Mouse (Mus musculus) heart, embryonic 11.5 days (tissue): ENCODE results near the gene Vasn. TPM values are rescaled to one million over a fixed set of nuclear protein-coding genes. Genes with fewer than 3 reads are reported as not detected.
A peak's percentile ranks its signal among the peaks of the same experiment; 100 is the strongest.

Source experiments
- ATAC-seq: fragments of 200-750 bp; cut with Nextera tagmentation; replicated peaks from 2 replicates; pipeline ENCODE4 v1.8.0; 2017; ENCODE audit warnings: moderate library complexity; ENCODE audit not compliant: insufficient number of reproducible peaks, low FRiP score, low TSS enrichment
- H3K27ac ChIP-seq: fragments of 300-500 bp; sonication (generic); 2 replicates; pipeline ENCODE4 v1.5.1; 2014; ENCODE audit warnings: mild to moderate bottlenecking, low read depth, low read length
- H3K27me3 ChIP-seq: fragments of 300-500 bp; sonication (generic); 2 replicates; pipeline ENCODE4 v1.6.1; 2014; ENCODE audit warnings: mild to moderate bottlenecking, low read length, mixed read lengths; ENCODE audit not compliant: control insufficient read depth, insufficient read depth
- H3K36me3 ChIP-seq: fragments of 300-500 bp; sonication (generic); 2 replicates; pipeline ENCODE4 v1.6.1; 2014; ENCODE audit warnings: mild to moderate bottlenecking, low read length, moderate library complexity, mixed read lengths; ENCODE audit not compliant: control insufficient read depth, insufficient read depth
- H3K4me1 ChIP-seq: fragments of 300-500 bp; sonication (generic); 2 replicates; pipeline ENCODE4 v1.6.1; 2014; ENCODE audit warnings: low read length; ENCODE audit not compliant: control insufficient read depth, insufficient read depth
- H3K4me2 ChIP-seq: fragments of 300-500 bp; sonication (generic); 2 replicates; pipeline ENCODE4 v1.6.1; 2014; ENCODE audit warnings: mild to moderate bottlenecking, moderate library complexity
- H3K4me3 ChIP-seq: fragments of 300-500 bp; sonication (generic); 2 replicates; pipeline ENCODE4 v1.5.1; 2014; ENCODE audit warnings: low read depth, low read length
- H3K9ac ChIP-seq: fragments of 300-500 bp; sonication (generic); 2 replicates; pipeline ENCODE4 v1.6.1; 2014; ENCODE audit warnings: mild to moderate bottlenecking, low read depth, low read length, moderate library complexity
- H3K9me3 ChIP-seq: fragments of 300-500 bp; sonication (generic); replicated peaks from 2 replicates; pipeline ENCODE4 v1.6.1; 2016; ENCODE audit warnings: low read length; ENCODE audit not compliant: control insufficient read depth
- WGBS: fragments of 180-500 bp; shearing (Covaris S2); extraction: QIAGEN DNeasy Blood & Tissue Kit; methylation state at CpG from one replicate; pipeline ENCODE4 v1.1.7; 2014; ENCODE audit not compliant: insufficient replicate concordance; 5-methylcytosine and 5-hydroxymethylcytosine counted together
- polyA plus RNA-seq: library from polyadenylated mRNA; unstranded; fragments of >200 nt; fragmentation: Nextera tagmentation; extraction: Ambion mirVana; gene quantifications from 2 replicates; pipeline ENCODE4 v1.2.1, GENCODE M21; 2014

Gene Vasn
- 9.5 and 10.6 TPM in 2 replicates for polyA plus RNA-seq

DNA sequence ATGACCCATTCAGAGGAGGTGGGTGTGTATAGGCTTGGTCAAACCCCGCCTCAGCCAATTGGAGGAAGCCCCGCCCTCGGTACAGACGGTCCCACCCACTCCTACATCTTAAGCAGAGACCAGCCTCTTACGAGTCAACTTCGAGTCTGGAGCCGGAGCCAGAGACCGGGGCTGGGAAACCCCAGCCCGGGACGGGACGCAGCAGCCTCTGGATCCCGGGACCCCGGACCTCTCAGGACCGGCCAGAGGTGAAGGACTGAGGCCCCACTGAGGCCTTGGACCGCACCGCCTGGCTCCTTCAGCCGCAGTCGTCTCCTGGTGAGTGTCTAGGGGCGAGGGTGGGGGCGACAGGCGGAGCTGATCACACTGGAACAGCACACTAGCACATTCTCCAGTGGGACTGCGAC is at the start of gene Vasn, which contains the start of gene Dnaja3:
Gene Vasn (plus strand): TSS at position 111 of the 407 bp plus-strand sequence.
Gene Dnaja3 (plus strand): TSS at position 159 of the 407 bp plus-strand sequence.
- H3K9ac ChIP-seq = peak within 1 kb of the TSS; percentile 87
- peak; percentile 89 for ATAC-seq
- no peaks in the 10 kb centered on the region; the same call in 1 of the 2 replicates for H3K36me3 ChIP-seq
- H3K27me3 ChIP-seq = no peaks in the 10 kb centered on the region
- peak within 1 kb of the TSS; percentile 92 for H3K4me2 ChIP-seq
- H3K4me3 ChIP-seq = peak within 1 kb of the TSS; percentile 78
- peak within 1 kb of the TSS; percentile 89 for H3K27ac ChIP-seq
- H3K4me1 ChIP-seq = peaks cover 58% of the 10 kb centered on the region
- no peaks in the 10 kb centered on the region for H3K9me3 ChIP-seq
- WGBS = under 1% methylated on average over 22 of the region's 22 CpGs

- no peak overlapping the region for H3K27ac ChIP-seq
- H3K4me1 ChIP-seq = peaks cover 35% of the 10 kb centered on the region
- no peak overlapping the region for H3K4me3 ChIP-seq
- no peaks in the 10 kb centered on the region for H3K9me3 ChIP-seq
- WGBS = 94% methylated on average over 9 of the region's 9 CpGs
- H3K27me3 ChIP-seq = no peaks in the 10 kb centered on the region
- ATAC-seq = no peak
- peaks cover 5% of the 10 kb centered on the region for H3K36me3 ChIP-seq
- H3K9ac ChIP-seq = no peak overlapping the region
- no peak overlapping the region for H3K4me2 ChIP-seq
These were observed 49.5 kb upstream of the Vasn start for GRCm38 (mm10) chr16:4590236-4590635.

DNA sequence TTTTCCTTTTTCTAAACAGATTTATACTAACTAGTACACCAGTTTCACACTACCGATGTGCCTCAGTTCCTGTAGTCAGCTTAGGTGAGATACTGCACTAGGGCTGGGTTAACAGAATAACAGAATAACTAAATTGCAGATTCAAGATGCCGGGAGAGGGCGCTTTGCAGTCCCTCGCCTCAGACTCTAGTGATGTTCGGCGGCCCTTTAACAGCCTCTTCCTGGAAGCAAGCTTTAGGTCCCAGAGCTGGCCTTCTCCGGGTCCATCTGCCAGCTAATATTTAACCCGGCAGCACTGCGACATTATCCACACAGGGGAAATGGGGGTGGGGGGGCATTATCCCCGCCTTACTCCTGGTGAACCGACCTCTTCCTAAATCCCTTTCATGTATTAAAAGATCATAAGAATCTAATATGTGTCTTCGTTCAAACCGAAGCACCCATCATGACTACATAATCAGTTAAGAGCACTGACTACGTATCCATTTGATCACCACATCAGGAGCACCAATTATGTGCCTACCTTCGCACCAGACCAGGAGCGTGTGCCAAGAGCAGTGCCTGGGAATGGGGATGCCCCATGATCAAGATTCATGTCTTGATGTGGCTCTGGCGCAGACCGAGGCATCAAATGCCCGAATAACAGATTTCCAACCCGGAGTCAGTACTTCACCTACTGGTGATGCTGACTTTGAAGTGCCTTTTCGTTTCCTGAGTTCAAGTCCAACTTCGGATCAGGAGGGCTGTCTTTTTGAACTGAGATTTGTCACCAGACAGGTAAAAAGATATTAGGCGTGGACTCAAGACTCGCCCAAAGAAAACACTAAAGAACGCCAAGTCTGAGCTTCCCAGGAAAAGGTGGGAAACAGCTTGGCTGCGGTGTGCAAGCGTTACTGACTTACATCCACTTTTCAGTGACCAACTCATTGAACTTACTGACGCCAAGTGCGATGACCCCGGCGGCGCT is 46.5 kb upstream of the Vasn start:
- H3K4me2 ChIP-seq = peak overlapping the region; percentile 98
- H3K4me1 ChIP-seq = peaks cover 45% of the 10 kb centered on the region
- peaks cover 5% of the 10 kb centered on the region for H3K36me3 ChIP-seq
- peak overlapping the region; percentile 95 for H3K27ac ChIP-seq
- no peaks in the 10 kb centered on the region for H3K27me3 ChIP-seq
- peak overlapping the region; percentile 95 for H3K9ac ChIP-seq
- peak overlapping the region; percentile 91 for H3K4me3 ChIP-seq
- 15% methylated on average over 32 of the region's 32 CpGs for WGBS
- no peaks in the 10 kb centered on the region for H3K9me3 ChIP-seq
- ATAC-seq = no peak

DNA sequence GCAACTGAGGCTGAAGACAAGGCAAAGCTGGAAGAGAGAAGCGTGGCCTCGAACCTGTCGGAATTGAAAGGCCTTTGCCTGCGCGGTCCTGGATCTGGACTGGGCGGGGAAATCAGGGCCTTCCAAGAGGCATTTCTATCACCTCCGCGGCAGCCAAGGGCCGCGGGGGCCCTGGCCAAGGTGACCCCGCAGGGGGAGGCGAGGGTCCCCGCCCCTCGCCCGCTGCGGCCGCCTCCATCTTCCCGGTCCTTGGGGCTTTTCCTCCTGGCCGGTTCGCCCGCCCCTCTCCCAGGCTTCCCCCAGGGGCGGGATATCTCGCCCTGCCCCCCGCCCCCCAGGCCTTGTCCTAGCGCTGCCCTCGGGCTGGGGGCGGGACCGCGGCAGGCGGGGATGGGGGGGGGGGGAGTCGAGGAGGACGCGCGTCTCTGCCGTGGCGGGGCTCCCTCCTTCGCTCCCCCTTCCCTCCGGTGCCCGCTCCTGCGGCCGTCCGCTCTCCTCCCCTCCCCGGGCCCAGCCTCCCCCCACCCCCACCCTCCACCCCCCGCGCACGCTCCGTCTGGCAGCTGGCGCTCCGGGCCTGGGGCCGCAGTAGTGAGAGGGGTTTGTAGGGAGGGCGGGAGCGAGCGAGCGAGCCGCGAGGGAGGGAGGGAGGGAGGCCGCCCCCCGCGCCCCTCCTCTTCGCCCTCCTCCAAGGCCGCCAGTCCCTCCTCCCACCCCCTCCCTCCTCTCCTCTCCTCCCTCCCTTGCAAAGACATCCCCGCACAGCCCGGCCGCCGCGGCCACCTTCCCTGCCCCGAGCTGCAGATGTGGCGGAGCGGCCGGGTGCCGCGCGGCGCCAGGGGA is 45.5 kb upstream of the Vasn start, which contains the start of gene Glis2:
Gene Glis2 (plus strand): TSS at position 743 of the 843 bp plus-strand sequence.
- H3K36me3 ChIP-seq = peaks cover 5% of the 10 kb centered on the region
- peak within 1 kb of the TSS; percentile 95 for H3K27ac ChIP-seq
- peak within 1 kb of the TSS; percentile 91 for H3K4me3 ChIP-seq
- H3K4me2 ChIP-seq = peak within 1 kb of the TSS; percentile 98
- 2% methylated on average over 25 of the region's 74 CpGs for WGBS
- H3K4me1 ChIP-seq = peaks cover 55% of the 10 kb centered on the region
- H3K9me3 ChIP-seq = no peaks in the 10 kb centered on the region
- H3K9ac ChIP-seq = peak within 1 kb of the TSS; percentile 95
- no peaks in the 10 kb centered on the region for H3K27me3 ChIP-seq
- peak; percentile 82 for ATAC-seq

DNA sequence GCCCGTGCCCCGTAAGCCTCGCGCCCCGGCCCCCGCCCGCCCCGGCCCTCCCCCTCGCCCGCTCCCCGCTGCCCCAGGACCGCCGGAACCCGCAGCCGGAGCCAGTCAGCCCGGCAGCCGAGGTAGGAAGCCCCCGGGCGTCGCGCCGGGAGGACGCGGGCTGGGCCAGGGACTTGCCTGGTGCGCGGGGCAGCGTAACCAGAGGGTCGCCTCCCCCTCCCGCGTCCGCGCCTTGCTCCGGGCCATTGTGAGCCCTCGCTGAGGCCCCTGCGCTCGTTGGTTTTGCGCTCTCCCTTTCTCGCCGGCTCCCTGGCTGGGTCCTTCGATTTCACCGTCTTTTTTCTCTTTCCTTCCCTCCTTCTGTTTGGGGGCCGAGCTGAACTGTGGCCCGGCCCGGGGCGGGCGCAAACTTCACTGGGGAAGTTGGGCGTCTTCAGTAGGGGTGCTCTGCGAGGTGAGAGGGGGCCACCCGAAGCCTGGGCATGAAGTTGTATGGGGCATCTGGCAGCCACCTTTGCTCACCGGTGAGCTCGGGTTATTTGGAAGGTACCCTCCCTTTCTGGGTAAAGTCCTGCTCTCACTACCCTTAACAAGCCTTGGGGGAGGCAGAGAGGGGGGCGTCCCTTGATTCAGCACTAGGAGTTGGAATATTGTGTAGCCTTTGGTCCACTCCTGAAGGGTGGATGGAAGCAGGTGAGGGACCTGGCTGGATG is 44.8 kb upstream of the Vasn start:
- 1% methylated on average over 36 of the region's 52 CpGs for WGBS
- H3K27ac ChIP-seq = peak overlapping the region; percentile 95
- H3K4me2 ChIP-seq = peak overlapping the region; percentile 98
- H3K9ac ChIP-seq = peak overlapping the region; percentile 95
- H3K27me3 ChIP-seq = no peaks in the 10 kb centered on the region
- H3K4me1 ChIP-seq = peaks cover 61% of the 10 kb centered on the region
- peak overlapping the region; percentile 91 for H3K4me3 ChIP-seq
- H3K9me3 ChIP-seq = no peaks in the 10 kb centered on the region
- peaks cover 5% of the 10 kb centered on the region for H3K36me3 ChIP-seq
- peak; percentile 3; the same call in 1 of the 2 replicates for ATAC-seq

DNA sequence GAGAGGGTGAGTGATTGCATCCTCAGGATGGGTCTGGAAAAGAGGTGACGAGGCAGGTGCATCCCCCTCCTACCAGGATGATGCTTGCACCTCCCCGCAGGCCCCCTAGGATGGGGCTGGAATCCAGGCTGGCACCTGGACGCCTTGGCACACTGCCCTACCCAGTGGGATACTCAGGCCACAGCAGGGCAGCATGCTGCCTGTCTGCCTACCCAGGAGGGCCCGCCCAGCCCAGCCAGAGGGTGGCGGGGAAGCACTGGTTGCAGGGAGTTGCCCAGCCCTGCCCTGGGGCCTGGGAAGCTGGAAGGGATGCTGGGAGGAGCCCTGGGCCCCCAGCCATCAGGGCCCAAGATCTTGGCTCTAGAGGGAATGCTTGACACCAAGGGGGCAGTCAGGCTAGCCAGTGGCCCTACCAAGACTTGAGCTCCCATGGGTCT is 44.2 kb upstream of the Vasn start:
- 8% methylated on average over 5 of the region's 5 CpGs for WGBS
- 0 out of 2 replicates have a peak, but pooled peaks have one; percentile 17 for ATAC-seq
- Histone ChIP-seq H3K27ac (peak overlapping the region; percentile 95), H3K27me3 (no peaks in the 10 kb centered on the region), H3K4me2 (peak overlapping the region; percentile 98), H3K4me1 (peaks cover 67% of the 10 kb centered on the region), H3K9ac (peak overlapping the region; percentile 95), H3K9me3 (no peaks in the 10 kb centered on the region), H3K36me3 (peaks cover 2% of the 10 kb centered on the region), H3K4me3 (peak overlapping the region; percentile 91)

GRCm38 (mm10) chr16:4596141-4596728 is 43.5 kb upstream of the Vasn start:
- Histone ChIP-seq H3K36me3 (no peaks in the 10 kb centered on the region), H3K9ac (peak overlapping the region; percentile 95), H3K4me3 (peak overlapping the region; percentile 91), H3K27ac (peak overlapping the region; percentile 95), H3K4me1 (peaks cover 73% of the 10 kb centered on the region), H3K9me3 (no peaks in the 10 kb centered on the region), H3K4me2 (peak overlapping the region; percentile 98), H3K27me3 (no peaks in the 10 kb centered on the region)
- ATAC-seq = no peak
- WGBS = 17% methylated on average over 3 of the region's 3 CpGs
